Mouse (Mus musculus): ENCODE results near the gene Adra2b. TPM values are rescaled to one million over a fixed set of nuclear protein-coding genes. Genes with fewer than 3 reads are reported as not detected.

Adra2b gene
- 1 to 10 TPM; 1.4 to 1.8 TPM for total RNA-seq (2021)
- long read RNA-seq, experiment 1, full-length matches to known transcripts, result 1 of 1 reads
- long read RNA-seq, experiment 1, partial matches to known transcripts, result 0 of 1 reads
- long read RNA-seq, experiment 1, other reads (novel, unspliced or antisense), result 0 of 1 reads
- long read RNA-seq, experiment 2, partial matches to known transcripts, result 0 of 1 reads
- long read RNA-seq, experiment 2, other reads (novel, unspliced or antisense), result 0 of 1 reads

- peak; percentile 86 for DNase-seq
Observed at GRCm38 (mm10) chr2:127362459-127363281, at the start of gene Adra2b. Adra2b (plus strand) TSS chr2:127363208.

GRCm38 (mm10) chr2:127313878-127314277, 49.1 kb upstream of the Adra2b start:
- no peak for DNase-seq

- DNase-seq, result no peak
Observed at GRCm38 (mm10) chr2:127314467-127315154, 48.4 kb upstream of the Adra2b start.

GRCm38 (mm10) chr2:127315155-127315470, 47.9 kb upstream of the Adra2b start:
- DNase-seq, result no peak

- no peak for DNase-seq
Observed at GRCm38 (mm10) chr2:127316431-127316830, 46.6 kb upstream of the Adra2b start.

- DNase-seq, result no peak
Observed at GRCm38 (mm10) chr2:127318136-127318535, 44.9 kb upstream of the Adra2b start.

- no peak for DNase-seq
Observed at GRCm38 (mm10) chr2:127319071-127319470, 43.9 kb upstream of the Adra2b start.

GRCm38 (mm10) chr2:127322671-127323285, 40.2 kb upstream of the Adra2b start:
- DNase-seq, result no peak

- no peak for DNase-seq
Observed at GRCm38 (mm10) chr2:127323667-127324066, 39.3 kb upstream of the Adra2b start.

- no peak for DNase-seq
Observed at GRCm38 (mm10) chr2:127324456-127324855, 38.6 kb upstream of the Adra2b start.

- no peak for DNase-seq
Observed at GRCm38 (mm10) chr2:127328090-127328851, 34.7 kb upstream of the Adra2b start.

GRCm38 (mm10) chr2:127332807-127333570, 30.0 kb upstream of the Adra2b start:
- DNase-seq, result no peak

GRCm38 (mm10) chr2:127333945-127334603, 28.9 kb upstream of the Adra2b start:
- no peak for DNase-seq

GRCm38 (mm10) chr2:127335078-127335541, 27.9 kb upstream of the Adra2b start:
- no peak for DNase-seq

- peak; percentile 71 for DNase-seq
Observed at GRCm38 (mm10) chr2:127335767-127336496, 27.1 kb upstream of the Adra2b start, which contains the start of gene Dusp2. Dusp2 (plus strand) TSS chr2:127336159.

- no peak for DNase-seq
Observed at GRCm38 (mm10) chr2:127336497-127336832, 26.5 kb upstream of the Adra2b start.

GRCm38 (mm10) chr2:127336885-127337284, 26.1 kb upstream of the Adra2b start:
- no peak for DNase-seq

- DNase-seq, result no peak
Observed at GRCm38 (mm10) chr2:127337531-127337930, 25.5 kb upstream of the Adra2b start.

- no peak for DNase-seq
Observed at GRCm38 (mm10) chr2:127338012-127338411, 25.0 kb upstream of the Adra2b start.

GRCm38 (mm10) chr2:127338416-127338815, 24.6 kb upstream of the Adra2b start, which contains the start of gene Astl:
Astl (plus strand) TSS chr2:127338639.
- DNase-seq, result no peak

Data from gastrocnemius, postnatal 10 days (tissue).